ENCODE assay signal across 18 mouse cellular contexts in the genomic region with DNA sequence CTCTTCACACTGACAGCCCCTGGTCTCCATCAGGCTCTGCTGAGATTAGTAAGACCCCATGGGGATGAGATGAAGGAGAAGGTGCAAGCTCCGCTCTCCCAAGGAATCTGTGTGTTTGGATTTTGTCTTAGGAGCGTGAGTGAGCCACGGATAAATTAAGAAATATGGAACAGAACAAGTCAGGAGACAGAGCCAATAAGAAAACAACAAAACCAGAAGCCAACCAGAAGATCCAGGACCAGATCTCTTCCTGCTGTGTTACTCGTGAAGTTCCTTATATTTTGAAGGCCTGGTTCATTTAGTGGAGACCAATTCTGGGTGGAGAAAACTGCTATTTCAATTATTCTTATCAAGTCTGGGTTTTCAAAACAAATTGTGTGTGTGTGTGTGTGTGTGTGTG. TPM values are rescaled to one million over a fixed set of nuclear protein-coding genes. Genes with fewer than 3 reads are reported as not detected.
"Had no signal": no experiment of that assay in that cellular context is flagged by ENCODE, and none has a peak within 500 bp of the region (broad histone marks: within the 10 kb centered on the region; RNA-seq: fewer than 3 reads in every experiment).

No protein-coding gene starts in this region.

- DNase-seq: kidney, adult 9 months; kidney, postnatal 36 days; layer of hippocampus, adult 9-11 months; lung, adult 2 months; lung, postnatal 36 days; midbrain, embryonic 14.5 days; right cerebral cortex, postnatal 4 days; spleen, adult 18-20 months; thymus, postnatal 4 days had no signal

- ATAC-seq: lung, postnatal 0 days had no signal

- H3K9ac ChIP-seq: liver, embryonic 15.5 days; neural tube, embryonic 13.5 days had no signal

- H3K9me3 ChIP-seq: liver, embryonic 15.5 days; neural tube, embryonic 13.5 days had no signal

- H3K4me3 ChIP-seq: liver, embryonic 15.5 days; neural tube, embryonic 13.5 days had no signal

- H3K4me1 ChIP-seq: liver, embryonic 15.5 days had no signal

- H3K4me2 ChIP-seq: liver, embryonic 11.5 days; liver, embryonic 15.5 days; neural tube, embryonic 13.5 days had no signal

- H3K36me3 ChIP-seq: liver, embryonic 15.5 days; neural tube, embryonic 13.5 days had no signal

- H3K27ac ChIP-seq: kidney, postnatal 0 days; liver, embryonic 15.5 days; neural tube, embryonic 13.5 days had no signal

RNA-seq across cellular contexts. Expression of a gene that starts 6.5 kb away (rescaled TPM):
- total RNA-seq: layer of hippocampus, adult 18-20 months; left cerebral cortex, postnatal 36 days; monocyte, adult 5-6 weeks had no signal

RNA-seq across cellular contexts. Expression of a gene that starts 13.1 kb away (rescaled TPM):
- total RNA-seq: layer of hippocampus, adult 18-20 months; left cerebral cortex, postnatal 36 days; monocyte, adult 5-6 weeks had no signal

RNA-seq across cellular contexts. Expression of a gene that starts 25.7 kb away (rescaled TPM):
- total RNA-seq: layer of hippocampus, adult 18-20 months; left cerebral cortex, postnatal 36 days; megakaryocyte progenitor cell, adult 5-6 weeks; monocyte, adult 5-6 weeks had no signal
- polyA plus RNA-seq: midbrain, embryonic 14.5 days had no signal

RNA-seq across cellular contexts. Expression of a gene that starts 40.0 kb away (rescaled TPM):
- total RNA-seq: layer of hippocampus, adult 18-20 months; left cerebral cortex, postnatal 36 days; monocyte, adult 5-6 weeks had no signal
- polyA plus RNA-seq: midbrain, embryonic 14.5 days had no signal

RNA-seq across cellular contexts. Expression of a gene that starts 52.8 kb away (rescaled TPM):
- total RNA-seq: layer of hippocampus, adult 18-20 months; left cerebral cortex, postnatal 36 days; monocyte, adult 5-6 weeks had no signal
- polyA plus RNA-seq: midbrain, embryonic 14.5 days had no signal
